Mouse (Mus musculus): ENCODE measurements around the gene Oaz2. TPM values are rescaled to one million over a fixed set of nuclear protein-coding genes. Genes with fewer than 3 reads are reported as not detected.
"Not testable (repeated sequence)": the region's sequence is repeated elsewhere in the genome, so short reads cannot be mapped to it uniquely, and the experiment has no call there.

The Oaz2 gene
- polyA plus RNA-seq, 1 experiment from 2014 or later: 204 TPM

DNA sequence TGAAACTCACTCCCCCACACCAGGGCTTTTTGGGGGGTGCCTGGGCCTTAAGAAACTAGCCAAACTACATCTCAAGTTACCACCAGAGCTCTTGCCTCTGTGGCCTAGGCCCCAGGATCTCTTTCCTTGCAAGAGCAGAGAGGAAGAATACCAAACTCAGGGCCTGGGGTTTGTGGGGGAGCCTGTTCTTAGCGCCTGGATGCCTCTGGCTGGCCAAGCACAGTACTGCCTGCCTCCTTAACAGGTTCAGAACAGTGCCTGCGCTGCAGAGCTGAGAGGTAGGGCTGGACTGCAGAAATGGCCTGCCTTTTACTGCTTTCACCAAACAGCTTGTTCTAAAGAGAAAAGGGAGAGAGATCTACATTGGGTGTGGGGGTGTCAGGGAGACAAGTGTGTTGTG is 22.1 kb downstream of the Oaz2 start:
- H3K27ac ChIP-seq (ENCODE audit: low read depth, low read length); ATAC-seq (ENCODE audit: low FRiP score): not testable (repeated sequence)
- WGBS: 88% methylated on average over 1 of the region's 2 CpGs

DNA sequence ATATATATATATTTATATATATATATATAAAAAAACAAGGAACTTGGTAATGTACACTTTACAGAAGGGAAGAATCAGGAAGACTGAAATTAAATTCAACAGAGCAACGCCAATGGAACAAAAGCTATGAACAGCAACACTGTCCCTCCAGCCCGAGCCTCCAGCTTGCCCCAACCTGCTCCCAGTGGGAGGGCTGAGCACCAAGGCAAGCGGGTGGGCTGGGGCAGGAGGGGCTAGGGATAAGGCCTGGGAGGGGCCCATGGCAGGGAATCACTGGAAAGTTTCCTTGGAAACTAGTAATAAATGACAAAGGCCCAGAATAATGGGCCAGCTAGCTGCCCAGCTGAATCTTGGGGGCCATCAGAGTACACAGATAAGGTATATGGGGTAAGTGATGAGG is 24.7 kb downstream of the Oaz2 start:
- ATAC-seq (ENCODE audit: low FRiP score) (no peak), DNase-seq (ENCODE audit: low spot score) (no peak)
- Histone ChIP-seq H3K4me3 (ENCODE audit: low read depth, low read length) (no peak overlapping the region), H3K27me3 (ENCODE audit: control insufficient read depth, insufficient read depth, low read length) (no peaks in the 10 kb centered on the region), H3K9me3 (ENCODE audit: control insufficient read depth, low read length) (no peaks in the 10 kb centered on the region), H3K9ac (ENCODE audit: low read depth, low read length) (no peak overlapping the region), H3K36me3 (ENCODE audit: control insufficient read depth, insufficient read depth, low read length) (peaks cover 8% of the 10 kb centered on the region; the same call in 1 of the 2 replicates), H3K27ac (ENCODE audit: low read depth, low read length) (peak overlapping the region; percentile 24; the same call in 1 of the 2 replicates), H3K4me2 (replicated peaks; ENCODE audit: low read depth, low read length) (no peak overlapping the region), H3K4me1 (replicated peaks; ENCODE audit: control insufficient read depth, insufficient read depth, low read length) (peaks cover 6% of the 10 kb centered on the region; the same call in 1 of the 2 replicates)
- 31% methylated on average over 3 of the region's 3 CpGs for WGBS

More for the DNA sequence above, 22.1 kb downstream of the Oaz2 start:
- H3K9me3 ChIP-seq (ENCODE audit: control insufficient read depth, low read length); H3K4me2 ChIP-seq (replicated peaks; ENCODE audit: low read depth, low read length); H3K4me3 ChIP-seq (ENCODE audit: low read depth, low read length); DNase-seq (ENCODE audit: low spot score); H3K27me3 ChIP-seq (ENCODE audit: control insufficient read depth, insufficient read depth, low read length); H3K9ac ChIP-seq (ENCODE audit: low read depth, low read length); H3K4me1 ChIP-seq (replicated peaks; ENCODE audit: control insufficient read depth, insufficient read depth, low read length); H3K36me3 ChIP-seq (ENCODE audit: control insufficient read depth, insufficient read depth, low read length): not testable (repeated sequence)

DNA sequence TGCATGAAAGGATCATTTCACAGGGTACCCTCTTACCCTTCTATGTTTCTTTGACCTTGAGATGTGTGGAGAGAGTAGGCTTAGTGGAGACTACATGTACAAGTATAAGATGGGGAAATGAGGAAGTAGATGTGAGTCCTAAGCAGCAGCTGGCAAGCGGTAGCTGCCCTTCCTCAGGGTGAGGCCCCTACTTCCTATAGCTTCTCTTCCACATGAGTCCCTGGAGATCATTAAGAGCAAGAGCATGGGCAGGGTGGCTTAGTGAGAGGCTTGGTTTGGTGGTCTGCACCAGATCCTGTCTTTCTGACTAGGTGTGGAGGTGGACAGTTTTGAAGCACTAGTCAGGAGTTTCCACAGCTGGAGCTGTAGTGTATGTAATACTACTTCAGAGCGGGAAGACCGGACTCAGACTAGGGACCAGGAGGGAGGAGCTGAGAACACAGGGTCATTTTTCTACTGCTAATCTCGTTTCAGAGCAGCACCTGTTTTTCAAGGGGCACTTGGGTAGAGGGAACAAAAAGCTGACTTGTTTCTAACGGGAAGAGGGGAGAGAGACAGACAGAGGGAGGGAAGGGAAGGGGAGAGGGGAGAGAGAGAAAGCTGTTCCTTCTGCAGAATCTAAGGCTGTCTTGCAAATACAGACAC is 25.3 kb downstream of the Oaz2 start:
- ATAC-seq (ENCODE audit: low FRiP score): no peak
- no peak overlapping the region for H3K9ac ChIP-seq (ENCODE audit: low read depth, low read length)

DNA sequence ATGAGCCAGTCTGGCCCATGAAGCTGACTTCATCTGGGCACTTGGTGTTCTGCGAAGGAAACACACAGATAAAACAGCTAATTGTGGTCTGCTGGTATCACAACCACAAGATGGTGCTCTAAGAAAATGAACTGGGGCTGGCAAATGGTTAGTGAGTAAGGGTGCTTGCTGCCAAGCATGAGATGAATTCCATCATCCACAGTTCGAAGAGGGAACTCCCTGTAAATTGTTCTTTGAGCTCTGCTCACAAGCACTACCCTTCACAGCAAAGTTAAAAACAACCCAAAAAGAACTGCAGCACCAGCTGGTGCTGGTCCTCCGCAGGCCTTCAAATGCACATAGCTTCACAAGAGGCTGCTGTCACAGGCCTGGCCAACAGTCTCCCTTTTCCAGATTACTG is 27.8 kb downstream of the Oaz2 start:
- H3K9ac ChIP-seq (ENCODE audit: low read depth, low read length): no peak overlapping the region
- H3K4me1 ChIP-seq (replicated peaks; ENCODE audit: control insufficient read depth, insufficient read depth, low read length): peaks cover 6% of the 10 kb centered on the region; the same call in 1 of the 2 replicates
- DNase-seq (ENCODE audit: low spot score): no peak
- no peaks in the 10 kb centered on the region for H3K9me3 ChIP-seq (ENCODE audit: control insufficient read depth, low read length)
- H3K36me3 ChIP-seq (ENCODE audit: control insufficient read depth, insufficient read depth, low read length): peaks cover 10% of the 10 kb centered on the region; the same call in 1 of the 2 replicates
- 84% methylated on average over 3 of the region's 3 CpGs for WGBS
- no peak overlapping the region for H3K4me2 ChIP-seq (replicated peaks; ENCODE audit: low read depth, low read length)
- no peak overlapping the region for H3K4me3 ChIP-seq (ENCODE audit: low read depth, low read length)
- ATAC-seq (ENCODE audit: low FRiP score): no peak
- H3K27me3 ChIP-seq (ENCODE audit: control insufficient read depth, insufficient read depth, low read length): no peaks in the 10 kb centered on the region
- no peak overlapping the region for H3K27ac ChIP-seq (ENCODE audit: low read depth, low read length)

More for the DNA sequence above, 25.3 kb downstream of the Oaz2 start:
- no peaks in the 10 kb centered on the region for H3K27me3 ChIP-seq (ENCODE audit: control insufficient read depth, insufficient read depth, low read length)
- WGBS: 50% methylated on average over 5 of the region's 5 CpGs
- H3K27ac ChIP-seq (ENCODE audit: low read depth, low read length): peak overlapping the region; percentile 24
- no peak overlapping the region for H3K4me3 ChIP-seq (ENCODE audit: low read depth, low read length)
- H3K9me3 ChIP-seq (ENCODE audit: control insufficient read depth, low read length): no peaks in the 10 kb centered on the region
- no peak overlapping the region for H3K4me2 ChIP-seq (replicated peaks; ENCODE audit: low read depth, low read length)
- H3K4me1 ChIP-seq (replicated peaks; ENCODE audit: control insufficient read depth, insufficient read depth, low read length): peaks cover 6% of the 10 kb centered on the region; the same call in 1 of the 2 replicates
- peaks cover 8% of the 10 kb centered on the region; the same call in 1 of the 2 replicates for H3K36me3 ChIP-seq (ENCODE audit: control insufficient read depth, insufficient read depth, low read length)
- no peak for DNase-seq (ENCODE audit: low spot score)

DNA sequence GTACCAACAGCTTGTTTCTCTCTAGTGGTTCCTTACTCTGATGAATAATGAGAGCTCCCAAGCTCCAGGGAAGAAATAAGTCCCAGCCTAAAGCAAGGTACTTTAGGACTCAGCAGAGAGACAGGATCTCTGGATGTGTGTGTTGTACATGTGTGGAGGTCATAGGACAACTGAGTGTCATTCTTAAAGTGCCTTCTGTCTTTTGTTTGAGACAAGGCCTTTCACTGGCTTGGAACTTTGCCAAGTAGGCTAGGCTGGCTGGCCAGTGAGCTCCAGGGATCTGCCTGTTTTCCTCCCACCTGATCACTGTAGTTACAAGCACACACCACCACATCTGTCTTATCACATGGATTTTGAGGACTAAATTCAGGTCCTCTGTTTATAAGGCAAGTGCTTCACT is 28.5 kb downstream of the Oaz2 start:
- Histone ChIP-seq H3K4me3 (ENCODE audit: low read depth, low read length) (no peak overlapping the region), H3K9me3 (ENCODE audit: control insufficient read depth, low read length) (no peaks in the 10 kb centered on the region), H3K27ac (ENCODE audit: low read depth, low read length) (no peak overlapping the region), H3K9ac (ENCODE audit: low read depth, low read length) (no peak overlapping the region), H3K4me2 (replicated peaks; ENCODE audit: low read depth, low read length) (no peak overlapping the region), H3K27me3 (ENCODE audit: control insufficient read depth, insufficient read depth, low read length) (no peaks in the 10 kb centered on the region), H3K4me1 (replicated peaks; ENCODE audit: control insufficient read depth, insufficient read depth, low read length) (peaks cover 6% of the 10 kb centered on the region; the same call in 1 of the 2 replicates), H3K36me3 (ENCODE audit: control insufficient read depth, insufficient read depth, low read length) (peaks cover 10% of the 10 kb centered on the region; the same call in 1 of the 2 replicates)
- no peak for ATAC-seq (ENCODE audit: low FRiP score)
- no peak for DNase-seq (ENCODE audit: low spot score)

DNA sequence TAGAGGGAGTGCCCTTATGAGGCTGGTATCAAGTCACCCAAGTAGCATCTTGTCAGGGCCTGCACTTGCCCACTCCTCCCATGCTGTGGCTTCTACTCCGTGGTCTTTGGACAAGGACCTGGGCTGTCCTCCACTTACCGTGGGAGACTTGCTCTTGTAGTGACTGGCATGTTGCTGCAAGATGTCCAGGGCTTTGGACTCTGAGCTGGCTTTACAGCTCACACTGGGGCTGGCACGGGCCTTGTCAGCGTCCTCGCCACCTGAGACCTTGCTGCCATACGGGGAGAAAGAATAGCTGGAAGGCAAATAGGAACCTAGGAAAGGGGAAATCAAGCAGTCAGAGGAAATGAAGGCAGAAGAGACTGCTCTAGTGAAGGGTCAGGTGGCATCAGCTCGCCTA is 29.6 kb downstream of the Oaz2 start:
- Histone ChIP-seq H3K4me3 (ENCODE audit: low read depth, low read length) (no peak overlapping the region), H3K4me1 (replicated peaks; ENCODE audit: control insufficient read depth, insufficient read depth, low read length) (peaks cover 6% of the 10 kb centered on the region; the same call in 1 of the 2 replicates), H3K9me3 (ENCODE audit: control insufficient read depth, low read length) (no peaks in the 10 kb centered on the region), H3K4me2 (replicated peaks; ENCODE audit: low read depth, low read length) (no peak overlapping the region), H3K27ac (ENCODE audit: low read depth, low read length) (no peak overlapping the region), H3K9ac (ENCODE audit: low read depth, low read length) (no peak overlapping the region), H3K36me3 (ENCODE audit: control insufficient read depth, insufficient read depth, low read length) (peaks cover 10% of the 10 kb centered on the region; the same call in 1 of the 2 replicates), H3K27me3 (ENCODE audit: control insufficient read depth, insufficient read depth, low read length) (no peaks in the 10 kb centered on the region)
- DNase-seq (ENCODE audit: low spot score) (no peak), ATAC-seq (ENCODE audit: low FRiP score) (no peak)
- 88% methylated on average over 7 of the region's 7 CpGs for WGBS

DNA sequence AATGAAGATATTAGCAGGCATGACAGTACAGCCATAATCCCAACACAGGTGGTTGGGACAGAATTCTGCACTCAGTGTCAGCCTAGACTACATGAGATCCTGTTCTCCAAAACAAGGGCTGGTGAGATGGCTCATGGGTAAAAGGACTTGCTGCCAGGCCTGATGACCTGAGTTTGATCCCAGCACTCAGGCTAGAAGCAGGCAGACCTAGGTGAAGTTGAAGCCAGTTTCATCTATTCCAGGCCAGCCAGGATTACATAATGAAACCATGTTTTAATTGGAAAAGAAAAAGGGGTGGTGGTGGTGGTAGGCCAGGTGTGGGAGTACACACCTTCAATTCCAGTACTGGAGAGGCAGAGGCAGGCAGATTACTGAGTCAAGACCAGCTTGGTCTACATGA is 30.2 kb downstream of the Oaz2 start:
- H3K9me3 ChIP-seq (ENCODE audit: control insufficient read depth, low read length): no peaks in the 10 kb centered on the region
- no peak overlapping the region for H3K9ac ChIP-seq (ENCODE audit: low read depth, low read length)
- H3K27ac ChIP-seq (ENCODE audit: low read depth, low read length): no peak overlapping the region
- H3K4me2 ChIP-seq (replicated peaks; ENCODE audit: low read depth, low read length): no peak overlapping the region
- no peak overlapping the region for H3K4me3 ChIP-seq (ENCODE audit: low read depth, low read length)
- peaks cover under 1% of the 10 kb centered on the region; the same call in 1 of the 2 replicates for H3K4me1 ChIP-seq (replicated peaks; ENCODE audit: control insufficient read depth, insufficient read depth, low read length)
- H3K27me3 ChIP-seq (ENCODE audit: control insufficient read depth, insufficient read depth, low read length): no peaks in the 10 kb centered on the region
- H3K36me3 ChIP-seq (ENCODE audit: control insufficient read depth, insufficient read depth, low read length): peaks cover 10% of the 10 kb centered on the region; the same call in 1 of the 2 replicates
- DNase-seq (ENCODE audit: low spot score) (no peak), ATAC-seq (ENCODE audit: low FRiP score) (no peak)

DNA sequence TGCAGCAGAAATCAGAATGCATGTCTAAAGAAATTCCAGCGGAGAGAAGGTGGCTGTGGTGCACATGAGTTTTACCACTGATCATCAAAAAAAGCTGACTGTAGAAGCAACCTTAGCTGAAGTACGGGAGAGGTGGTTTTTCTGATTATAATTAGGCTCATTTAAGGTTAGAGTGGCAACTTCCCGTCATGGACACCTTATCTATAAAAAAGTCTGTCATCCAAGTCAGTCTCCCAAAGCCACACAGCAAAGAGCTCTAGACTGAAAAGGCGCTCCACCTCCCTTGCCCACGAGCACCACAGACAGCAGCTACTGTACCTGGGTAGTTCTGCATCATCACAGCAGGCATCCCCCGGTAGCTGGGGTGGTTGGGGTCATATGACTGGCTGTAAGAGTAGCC is 32.7 kb downstream of the Oaz2 start:
- Histone ChIP-seq H3K4me2 (replicated peaks; ENCODE audit: low read depth, low read length) (no peak overlapping the region), H3K36me3 (ENCODE audit: control insufficient read depth, insufficient read depth, low read length) (peaks cover 15% of the 10 kb centered on the region; the same call in 1 of the 2 replicates), H3K9ac (ENCODE audit: low read depth, low read length) (no peak overlapping the region), H3K27me3 (ENCODE audit: control insufficient read depth, insufficient read depth, low read length) (no peaks in the 10 kb centered on the region), H3K9me3 (ENCODE audit: control insufficient read depth, low read length) (no peaks in the 10 kb centered on the region), H3K4me3 (ENCODE audit: low read depth, low read length) (no peak overlapping the region), H3K4me1 (replicated peaks; ENCODE audit: control insufficient read depth, insufficient read depth, low read length) (no peaks in the 10 kb centered on the region), H3K27ac (ENCODE audit: low read depth, low read length) (no peak overlapping the region)
- DNase-seq (ENCODE audit: low spot score) (no peak), ATAC-seq (ENCODE audit: low FRiP score) (no peak)
- WGBS: 93% methylated on average over 6 of the region's 6 CpGs

DNA sequence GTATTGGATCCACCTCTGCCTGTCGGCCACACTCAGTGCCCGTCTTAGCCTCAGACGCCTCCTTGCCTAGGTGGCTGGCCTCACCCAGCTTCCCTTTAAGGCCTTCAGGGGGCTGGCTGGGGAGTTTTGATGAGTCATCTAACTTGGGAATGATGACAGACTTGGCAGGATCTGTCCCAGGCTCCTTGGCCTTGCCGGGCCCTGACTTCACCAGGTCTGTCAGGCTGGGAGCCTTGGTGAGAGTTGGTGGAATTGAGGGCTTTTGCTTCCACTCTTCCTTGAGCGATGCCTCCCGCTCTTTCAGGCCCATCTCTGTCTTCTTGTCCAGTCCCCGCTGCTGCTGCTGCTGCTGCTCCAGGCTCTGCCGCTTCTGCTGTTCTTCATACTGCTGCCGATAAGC is 34.5 kb downstream of the Oaz2 start:
- Histone ChIP-seq H3K36me3 (ENCODE audit: control insufficient read depth, insufficient read depth, low read length) (peaks cover 8% of the 10 kb centered on the region; the same call in 1 of the 2 replicates), H3K27me3 (ENCODE audit: control insufficient read depth, insufficient read depth, low read length) (no peaks in the 10 kb centered on the region), H3K27ac (ENCODE audit: low read depth, low read length) (no peak overlapping the region), H3K9ac (ENCODE audit: low read depth, low read length) (no peak overlapping the region), H3K4me1 (replicated peaks; ENCODE audit: control insufficient read depth, insufficient read depth, low read length) (no peaks in the 10 kb centered on the region), H3K4me3 (ENCODE audit: low read depth, low read length) (no peak overlapping the region), H3K4me2 (replicated peaks; ENCODE audit: low read depth, low read length) (no peak overlapping the region), H3K9me3 (ENCODE audit: control insufficient read depth, low read length) (no peaks in the 10 kb centered on the region)
- DNase-seq (ENCODE audit: low spot score) (no peak), ATAC-seq (ENCODE audit: low FRiP score) (no peak)
- WGBS: 97% methylated on average over 9 of the region's 9 CpGs
